Mouse (Mus musculus) cerebellum, adult 2 months (tissue): ENCODE measurements around the gene Proser1.

ENCODE experiments used
- CTCF ChIP-seq: fragments of 200-500 bp; IDR thresholded peaks from 2 replicates; pipeline ENCODE4 v1.5.1; 2011; ENCODE audit warnings: low read depth, mild to moderate bottlenecking, control low read depth, low read length, moderate library complexity, borderline replicate concordance; ENCODE audit not compliant: insufficient read depth
- POLR2A ChIP-seq: fragments of 200-500 bp; IDR thresholded peaks from 2 replicates; pipeline ENCODE4 v1.6.1; 2011; ENCODE audit warnings: low read length, control low read depth, borderline replicate concordance; ENCODE audit not compliant: insufficient read depth

DNA sequence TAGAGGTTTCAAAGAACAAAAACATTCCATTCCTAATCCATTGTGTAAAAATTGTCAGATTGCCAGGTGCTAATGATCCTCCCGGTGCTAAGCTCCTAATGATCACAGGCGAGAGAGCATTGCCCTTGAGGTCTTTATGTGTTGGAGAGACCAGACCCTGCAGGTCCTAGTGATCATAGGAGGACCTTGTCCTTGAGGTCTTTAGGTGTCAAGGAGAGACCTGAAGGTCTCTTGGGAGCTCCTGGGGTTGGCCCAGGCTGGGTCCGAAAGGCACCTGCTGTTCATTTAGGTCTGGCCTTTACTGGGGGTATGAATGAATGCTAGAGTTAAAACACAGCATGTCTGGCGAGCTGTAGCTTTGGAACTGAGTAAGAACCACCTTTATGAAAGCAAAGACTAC is 10.7 kb downstream of the Proser1 start:
- TF ChIP-seq POLR2A (no peak), CTCF (no peak)
